Comparison of ENCODE assay signal across 9 mouse cellular contexts in the genomic region with DNA sequence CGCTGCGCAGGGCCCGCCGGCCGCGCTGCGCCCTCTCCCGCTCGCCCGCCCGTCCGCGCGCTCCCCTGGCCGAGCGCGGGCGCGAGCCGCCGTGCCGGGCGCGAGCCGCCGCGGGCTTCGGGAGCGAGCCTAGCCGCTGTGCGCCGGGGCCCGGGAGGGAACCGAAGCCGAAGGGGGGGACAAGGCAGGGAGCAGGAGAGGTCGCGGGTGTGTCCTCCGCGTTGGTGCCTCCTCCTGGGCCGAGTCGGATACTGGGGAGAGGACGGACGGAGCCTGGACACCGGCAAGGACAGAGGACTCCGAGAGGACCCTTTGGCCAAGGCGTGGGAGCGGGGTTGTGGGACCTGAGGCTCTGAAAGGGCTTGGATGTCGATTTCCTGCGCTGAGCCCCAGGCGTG. TPM values are rescaled to one million over a fixed set of nuclear protein-coding genes. Genes with fewer than 3 reads are reported as not detected.
A peak's percentile ranks its signal among the peaks of the same experiment; 100 is the strongest.
DNase-seq lines count a peak whose midpoint lies in the region; ATAC-seq and TF ChIP-seq lines count a peak whose summit lies in the region.
"Had no signal": no experiment of that assay in that cellular context is flagged by ENCODE, and none has a peak within 500 bp of the region (broad histone marks: within the 10 kb centered on the region; RNA-seq: fewer than 3 reads in every experiment).

A gene (minus strand): TSS at position 57 of the 398 bp plus-strand sequence.

- TF ChIP-seq POLR2A in embryonic fibroblast, embryonic 13.5 days (IDR thresholded peaks at IDR 0.05; ENCODE audit: low read depth, low read length), result no peak

- peak within 1 kb of the TSS; percentile 61 for H3K9ac ChIP-seq in kidney, embryonic 14.5 days (ENCODE audit: low read depth, low read length)
- peak within 1 kb of the TSS; percentile 71 for H3K9ac ChIP-seq in hindbrain, postnatal 0 days (replicated peaks; ENCODE audit: low read length)
- 0 out of 2 replicates have a peak within 1 kb of the TSS, but pooled peaks have one; percentile 14 for H3K9ac ChIP-seq in liver, embryonic 11.5 days (ENCODE audit: low read depth, low read length)

- no peak for DNase-seq in kidney, adult 18-20 months
- DNase-seq in adrenal gland, postnatal 14 days, result peak; percentile 37
- peak; percentile 85 for DNase-seq in hindbrain, postnatal 0 days (ENCODE audit: low spot score)
- peak; percentile 60 for DNase-seq in liver, embryonic 11.5 days (ENCODE audit: low spot score)
- DNase-seq in ovary, postnatal 36 days (ENCODE audit: low spot score), result peak; percentile 18
- DNase-seq in thymus, postnatal 0 days (ENCODE audit: low spot score), result no peak

- H3K4me3 ChIP-seq in kidney, embryonic 14.5 days (ENCODE audit: low read length), result peak within 1 kb of the TSS; percentile 61
- H3K4me3 ChIP-seq in embryonic fibroblast, embryonic 13.5 days (ENCODE audit: insufficient read depth, low read length), result peak within 1 kb of the TSS; percentile 38
- peak within 1 kb of the TSS; percentile 73 for H3K4me3 ChIP-seq in hindbrain, postnatal 0 days (ENCODE audit: low read length)
- peak within 1 kb of the TSS; percentile 45 for H3K4me3 ChIP-seq in liver, embryonic 11.5 days (ENCODE audit: low read depth, low read length)

- peak within 1 kb of the TSS; percentile 100 for H3K4me2 ChIP-seq in kidney, embryonic 14.5 days (replicated peaks; ENCODE audit: low read depth, low read length)
- H3K4me2 ChIP-seq in hindbrain, postnatal 0 days (ENCODE audit: low read depth, low read length), result peak within 1 kb of the TSS; percentile 95
- H3K4me2 ChIP-seq in liver, embryonic 11.5 days, result peak within 1 kb of the TSS; percentile 82

- peaks cover 3% of the 10 kb centered on the region; the same call in 1 of the 2 replicates for H3K4me1 ChIP-seq in kidney, embryonic 14.5 days (ENCODE audit: control insufficient read depth, insufficient read depth, low read length)
- H3K4me1 ChIP-seq in embryonic fibroblast, embryonic 13.5 days (ENCODE audit: control insufficient read depth, insufficient read depth, low read length), result no peaks in the 10 kb centered on the region
- H3K4me1 ChIP-seq in hindbrain, postnatal 0 days (ENCODE audit: insufficient read depth, low read length), result peaks cover 3% of the 10 kb centered on the region
- no peaks in the 10 kb centered on the region for H3K4me1 ChIP-seq in liver, embryonic 11.5 days (replicated peaks; ENCODE audit: control insufficient read depth, insufficient read depth, low read length)

- no peaks in the 10 kb centered on the region for H3K36me3 ChIP-seq in kidney, embryonic 14.5 days (ENCODE audit: control insufficient read depth, insufficient read depth, low read length)
- H3K36me3 ChIP-seq in hindbrain, postnatal 0 days (ENCODE audit: insufficient read depth, low read length), result no peaks in the 10 kb centered on the region
- no peaks in the 10 kb centered on the region for H3K36me3 ChIP-seq in liver, embryonic 11.5 days (ENCODE audit: control insufficient read depth, insufficient read depth, low read length)

- ATAC-seq in kidney, embryonic 14.5 days (ENCODE audit: low FRiP score, low TSS enrichment), result peak; percentile 81
- peak; percentile 68 for ATAC-seq in hindbrain, postnatal 0 days
- peak; percentile 26; the same call in 1 of the 2 replicates for ATAC-seq in liver, embryonic 11.5 days (replicated peaks; ENCODE audit: low FRiP score)

- H3K27me3 ChIP-seq in kidney, embryonic 14.5 days (ENCODE audit: control insufficient read depth, insufficient read depth, low read length), result peaks cover 47% of the 10 kb centered on the region
- no peaks in the 10 kb centered on the region for H3K27me3 ChIP-seq in hindbrain, postnatal 0 days (ENCODE audit: insufficient read depth, low read length)
- peaks cover 45% of the 10 kb centered on the region for H3K27me3 ChIP-seq in liver, embryonic 11.5 days (replicated peaks; ENCODE audit: control insufficient read depth, insufficient read depth, low read length)

- H3K9me3 ChIP-seq in kidney, embryonic 14.5 days (ENCODE audit: control insufficient read depth, low read length), result no peaks in the 10 kb centered on the region
- H3K9me3 ChIP-seq in hindbrain, postnatal 0 days (ENCODE audit: low read length), result no peaks in the 10 kb centered on the region
- H3K9me3 ChIP-seq in liver, embryonic 11.5 days (ENCODE audit: control insufficient read depth, low read length), result no peaks in the 10 kb centered on the region

- WGBS in kidney, embryonic 14.5 days, result under 1% methylated on average over 22 of the region's 50 CpGs
- 0% methylated on average over 42 of the region's 50 CpGs for WGBS in hindbrain, postnatal 0 days
- WGBS in liver, embryonic 11.5 days, result 1% methylated on average over 45 of the region's 50 CpGs

- no peak within 1 kb of the TSS for H3K27ac ChIP-seq in kidney, embryonic 14.5 days (ENCODE audit: low read depth, low read length)
- H3K27ac ChIP-seq in embryonic fibroblast, embryonic 13.5 days (ENCODE audit: insufficient read depth, low read length), result no peak within 1 kb of the TSS
- H3K27ac ChIP-seq in hindbrain, postnatal 0 days, result peak within 1 kb of the TSS; percentile 85
- H3K27ac ChIP-seq in liver, embryonic 11.5 days (ENCODE audit: low read depth, low read length), result no peak within 1 kb of the TSS
- H3K27ac ChIP-seq: macrophage had no signal

- no peak for TF ChIP-seq CTCF in embryonic fibroblast, embryonic 13.5 days (IDR thresholded peaks at IDR 0.05; ENCODE audit: borderline replicate concordance, insufficient read depth, low read length)
- TF ChIP-seq CTCF in hindbrain, postnatal 0 days (IDR thresholded peaks at IDR 0.05; ENCODE audit: low read depth), result no peak

RNA-seq across cellular contexts. Expression of the gene that starts here (rescaled TPM):
- polyA plus RNA-seq in kidney, embryonic 14.5 days (2014; fragmentation: Nextera tagmentation; extraction: Ambion mirVana), result 0.40 and 0.65 TPM in 2 replicates
- total RNA-seq in adrenal gland, postnatal 14 days (2021), result 0.41 and 0.86 TPM in 2 replicates
- polyA plus RNA-seq in embryonic fibroblast, embryonic 13.5 days (2011; ENCODE audit: insufficient read length, low read depth, missing spikeins), result 0.17 and 1.4 TPM in 2 replicates
- total RNA-seq in hindbrain, postnatal 0 days (2014; rRNA removed), result 23.2 and 28.4 TPM in 2 replicates
- polyA plus RNA-seq in hindbrain, postnatal 0 days (2015; fragmentation: Nextera tagmentation; extraction: Ambion mirVana), result 12.5 and 16.8 TPM in 2 replicates
- polyA plus RNA-seq in liver, embryonic 11.5 days (2014; fragmentation: Nextera tagmentation; extraction: Ambion mirVana), result 0.08 and 0.27 TPM in 2 replicates
- 0.12 and 0.19 TPM in 2 replicates for polyA plus RNA-seq in thymus, postnatal 0 days (2015; fragmentation: Nextera tagmentation; extraction: Ambion mirVana)
- polyA plus RNA-seq: macrophage had no signal

Comparison
In these comparisons a context has a peak if more than half of its experiments do, and no peak if none do; other contexts are left out.
1. RNA of the gene that starts here (total RNA-seq): 23.2 to 28.4 TPM in hindbrain, postnatal 0 days; 0.41 to 0.86 TPM in adrenal gland, postnatal 14 days; every median in the first group is over 10 times any median in the second.
2. Peak in ATAC-seq, H3K4me3 ChIP-seq, H3K9ac ChIP-seq and H3K4me2 ChIP-seq in kidney, embryonic 14.5 days; RNA of the gene not detected or under 1 TPM.
3. Peak in DNase-seq in adrenal gland, postnatal 14 days; RNA of the gene not detected or under 1 TPM.
4. Peak in DNase-seq, ATAC-seq, H3K4me3 ChIP-seq, H3K9ac ChIP-seq and H3K4me2 ChIP-seq in liver, embryonic 11.5 days; RNA of the gene not detected or under 1 TPM.
5. ATAC-seq: peak in every context shown above with its lines; median percentile 81 in kidney, embryonic 14.5 days; 68 in hindbrain, postnatal 0 days; 26 in liver, embryonic 11.5 days.
6. H3K9ac ChIP-seq: peak in every context shown above with its lines; median percentile 71 in hindbrain, postnatal 0 days; 61 in kidney, embryonic 14.5 days; 14 in liver, embryonic 11.5 days.
7. DNase-seq: peak in hindbrain, postnatal 0 days (single experiment) and ovary, postnatal 36 days (single experiment); none in kidney, adult 18-20 months (single experiment) and thymus, postnatal 0 days (single experiment).
8. Peak in every context shown above with its lines, with median percentiles within 50 percentile points of each other: H3K4me2 ChIP-seq and H3K4me3 ChIP-seq.